Mouse (Mus musculus) C2C12 (cell line): ENCODE measurements at regions not wholly inside any gene's neighbourhood (a gene's known extent, or its start where the extent isn't known, plus 50 kb on each side); places are given as distances from the start of the nearest gene placed in this dataset.

Experiments used
- CEBPB ChIP-seq: IDR thresholded peaks from one replicate; pipeline ENCODE4 v1.6.1; 2011; ENCODE audit warnings: low read depth, mild to moderate bottlenecking, control low read depth, moderate library complexity
- CTCF ChIP-seq: IDR thresholded peaks from one replicate; pipeline ENCODE4 v1.5.1; 2011; ENCODE audit not compliant: control insufficient read depth, insufficient read depth, insufficient read length
- MAX ChIP-seq: IDR thresholded peaks from one replicate; pipeline ENCODE4 v1.6.1; 2011; ENCODE audit warnings: mild to moderate bottlenecking, control low read depth
- MYOD1 ChIP-seq: IDR thresholded peaks from one replicate; pipeline ENCODE4 v1.6.1; 2011; ENCODE audit warnings: low read depth; ENCODE audit not compliant: control insufficient read depth, insufficient read length
- MYOG ChIP-seq: IDR thresholded peaks from one replicate; pipeline ENCODE4 v1.6.1; 2011; ENCODE audit not compliant: control insufficient read depth, insufficient read length; ENCODE audit errors: extremely low read depth
- USF1 ChIP-seq: IDR thresholded peaks from one replicate; pipeline ENCODE4 v1.6.1; 2011; ENCODE audit warnings: low read depth, mild to moderate bottlenecking, control low read depth, moderate library complexity

DNA sequence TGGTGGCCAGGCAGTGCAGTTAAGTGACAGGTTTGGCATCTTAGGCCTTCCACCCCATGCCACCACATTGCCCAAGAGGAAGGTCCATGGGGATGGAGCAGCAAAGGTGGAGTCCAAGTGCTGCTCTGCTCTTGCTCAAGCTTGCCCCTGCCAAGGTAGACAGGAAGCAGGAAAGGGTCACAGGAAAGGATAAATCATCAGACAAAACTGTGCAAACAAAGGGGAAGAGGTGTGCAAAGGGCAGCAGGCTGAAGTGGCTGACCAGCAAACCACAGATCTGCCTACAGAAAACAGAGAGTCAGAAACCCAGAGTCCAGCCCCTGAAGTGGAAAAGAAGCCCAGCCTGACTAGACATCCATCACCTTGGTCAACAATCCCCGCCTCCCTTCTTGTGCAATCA is 115.7 kb downstream of the Gp2 start:
- TF ChIP-seq CTCF (no peak), CEBPB (no peak), USF1 (no peak), MAX (no peak), MYOG (no peak), MYOD1 (no peak)
